14 mouse cellular contexts compared by ENCODE assay signal in genomic region chr1:90111198-90111839, GRCm38 (mm10). TPM values are rescaled to one million over a fixed set of nuclear protein-coding genes. Genes with fewer than 3 reads are reported as not detected.
DNase-seq lines count a peak whose midpoint lies in the region; ATAC-seq lines count a peak whose summit lies in the region.
"Had no signal": no experiment of that assay in that cellular context is flagged by ENCODE, and none has a peak within 500 bp of the region (broad histone marks: within the 10 kb centered on the region; RNA-seq: fewer than 3 reads in every experiment).

No protein-coding gene starts in this region.

- H3K4me3 ChIP-seq in forebrain, embryonic 16.5 days (replicated peaks; ENCODE audit: low read length) = no peak overlapping the region
- H3K4me3 ChIP-seq in forebrain, embryonic 12.5 days (replicated peaks) = no peak overlapping the region

- peak; percentile 8 for DNase-seq in testis, postnatal 14 days (ENCODE audit: low spot score)
- DNase-seq in testis, postnatal 10 days (ENCODE audit: low spot score) = no peak
- peak; percentile 80 for DNase-seq in kidney, adult 9 months
- DNase-seq in B cell, adult 2 months = no peak
- no peak for DNase-seq in right cerebral cortex, postnatal 14 days
- DNase-seq: cerebellum, adult 2 months had no signal

- WGBS in forebrain, embryonic 16.5 days = 43% methylated on average over 2 of the region's 2 CpGs
- 67% methylated on average over 2 of the region's 2 CpGs for WGBS in forebrain, embryonic 12.5 days

- H3K36me3 ChIP-seq in forebrain, embryonic 16.5 days (ENCODE audit: control insufficient read depth, insufficient read depth) = no peaks in the 10 kb centered on the region
- no peaks in the 10 kb centered on the region for H3K36me3 ChIP-seq in forebrain, embryonic 12.5 days (replicated peaks)

- ATAC-seq in forebrain, embryonic 16.5 days = peak; percentile 57
- no peak for ATAC-seq in forebrain, embryonic 12.5 days (ENCODE audit: low FRiP score)
- no peak for ATAC-seq in megakaryocyte-erythroid progenitor cell, adult 5-6 weeks (replicated peaks; ENCODE audit: low FRiP score, low TSS enrichment, poor library complexity, severe bottlenecking)
- ATAC-seq: CD4-positive, CD25-positive, alpha-beta regulatory T cell, adult 4 months had no signal

- H3K9ac ChIP-seq in forebrain, embryonic 16.5 days (replicated peaks; ENCODE audit: low read depth, low read length) = no peak overlapping the region
- no peak overlapping the region for H3K9ac ChIP-seq in forebrain, embryonic 12.5 days
- H3K9ac ChIP-seq: liver, embryonic 14.5 days had no signal

- no peaks in the 10 kb centered on the region; the same call in 1 of the 2 replicates for H3K4me1 ChIP-seq in forebrain, embryonic 16.5 days (replicated peaks; ENCODE audit: control insufficient read depth, insufficient read depth, low read length)
- peaks cover 3% of the 10 kb centered on the region; the same call in 1 of the 2 replicates for H3K4me1 ChIP-seq in forebrain, embryonic 12.5 days

- H3K9me3 ChIP-seq in forebrain, embryonic 16.5 days (ENCODE audit: control insufficient read depth, low read length) = no peaks in the 10 kb centered on the region
- H3K9me3 ChIP-seq in forebrain, embryonic 12.5 days = no peaks in the 10 kb centered on the region

- no peaks in the 10 kb centered on the region for H3K27me3 ChIP-seq in forebrain, embryonic 16.5 days (replicated peaks; ENCODE audit: control insufficient read depth, insufficient read depth, low read length)
- no peaks in the 10 kb centered on the region for H3K27me3 ChIP-seq in forebrain, embryonic 12.5 days

- no peak overlapping the region for H3K27ac ChIP-seq in forebrain, embryonic 16.5 days (ENCODE audit: low read length)
- H3K27ac ChIP-seq in forebrain, embryonic 12.5 days = no peak overlapping the region
- H3K27ac ChIP-seq: liver, embryonic 14.5 days had no signal

- H3K4me2 ChIP-seq in forebrain, embryonic 16.5 days (ENCODE audit: low read length) = no peak overlapping the region
- H3K4me2 ChIP-seq in forebrain, embryonic 12.5 days = no peak overlapping the region

RNA-seq across cellular contexts. Expression of gene Iqca, which starts 41.9 kb away (rescaled TPM):
- polyA plus RNA-seq in forebrain, embryonic 16.5 days (2015; fragmentation: Nextera tagmentation; extraction: Ambion mirVana) = 0.45 and 0.67 TPM in 2 replicates
- polyA plus RNA-seq in forebrain, embryonic 12.5 days (2016; fragmentation: Nextera tagmentation; extraction: Ambion mirVana) = 0.56 TPM in 1 of 2 replicates, not detected in the other
- total RNA-seq in megakaryocyte-erythroid progenitor cell, adult 5-6 weeks (2014; fragmentation: Nextera tagmentation) = not detected in 2 replicates
- not detected in 2 replicates for total RNA-seq in megakaryocyte-erythroid progenitor cell, adult 5-6 weeks (2017)
- total RNA-seq: gastrocnemius, postnatal 4 days had no signal
- polyA plus RNA-seq: CD4-positive, CD25-positive, alpha-beta regulatory T cell, adult 4 months; large intestine, adult 2 months; small intestine, adult 2 months had no signal

Comparison
In these comparisons a context has a peak if more than half of its experiments do, and no peak if none do; other contexts are left out.
1. DNase-seq: peak in testis, postnatal 14 days (single experiment) and kidney, adult 9 months (single experiment); none in testis, postnatal 10 days (single experiment), B cell, adult 2 months (0 of 2) and right cerebral cortex, postnatal 14 days (single experiment).